Mouse (Mus musculus) ES-E14 (cell line): ENCODE results near the gene Mchr1.
"Not testable (repeated sequence)": the region's sequence is repeated elsewhere in the genome, so short reads cannot be mapped to it uniquely, and the experiment has no call there.

Source experiments
- CHD2 ChIP-seq: IDR thresholded peaks from 2 replicates; pipeline ENCODE4 v1.6.1; 2014; ENCODE audit warnings: mild to moderate bottlenecking, low read depth, low read length, inconsistent platforms
- HCFC1 ChIP-seq: IDR thresholded peaks from 2 replicates; pipeline ENCODE4 v1.6.1; 2012; ENCODE audit warnings: low read length, inconsistent platforms, borderline replicate concordance; ENCODE audit not compliant: insufficient read depth
- MAFK ChIP-seq: IDR thresholded peaks from 2 replicates; pipeline ENCODE4 v1.6.1; 2014; ENCODE audit warnings: mild to moderate bottlenecking, low read depth, low read length, inconsistent platforms; ENCODE audit not compliant: insufficient read depth
- ZC3H11A ChIP-seq: IDR thresholded peaks from 2 replicates; pipeline ENCODE4 v1.6.1; 2012; ENCODE audit warnings: low read depth, mild to moderate bottlenecking, inconsistent platforms, low read length, borderline replicate concordance

DNA sequence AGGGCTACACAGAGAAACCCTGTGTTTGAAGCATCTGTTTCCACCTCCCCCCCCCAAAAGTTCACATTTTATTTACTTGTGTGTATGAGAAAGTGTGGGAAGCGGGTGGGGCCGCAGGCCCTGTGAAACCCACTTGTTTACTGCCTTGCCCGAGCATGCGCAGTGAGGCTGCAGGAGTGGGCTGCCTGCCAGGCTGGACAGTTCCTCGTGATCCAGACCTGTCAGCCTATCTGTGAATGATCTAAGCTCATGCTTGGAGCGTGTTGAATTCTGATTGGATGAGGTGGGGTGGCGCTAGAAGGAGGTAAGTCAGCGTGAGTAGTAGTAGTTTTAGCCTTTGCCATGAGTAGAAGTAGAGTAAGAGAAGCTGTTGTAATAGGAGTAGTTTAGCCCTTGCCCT lies 15.2 kb upstream of the Mchr1 start:
- not testable (repeated sequence) for TF ChIP-seq ZC3H11A, HCFC1, MAFK
- TF ChIP-seq CHD2, result peak; percentile 37; the same call in 1 of the 2 replicates
